Mouse (Mus musculus) cerebellum, adult 2 months (tissue): ENCODE data around the gene Med24. TPM values are rescaled to one million over a fixed set of nuclear protein-coding genes. Genes with fewer than 3 reads are reported as not detected.
"Not testable (repeated sequence)": the region's sequence is repeated elsewhere in the genome, so short reads cannot be mapped to it uniquely, and the experiment has no call there.

Experiments
- DNase-seq, 2 experiments: peaks; one replicate each; pipeline ENCODE4 v3.0.0; 2021
- H3K27ac ChIP-seq: fragments of 200-500 bp; 2 replicates; pipeline ENCODE4 v1.5.1; 2012; ENCODE audit warnings: low read length, control low read depth, inconsistent platforms; ENCODE audit not compliant: insufficient read depth
- H3K27me3 ChIP-seq: fragments of 200-500 bp; 2 replicates; pipeline ENCODE4 v1.6.1; 2012; ENCODE audit warnings: inconsistent platforms, mild to moderate bottlenecking, low read length, moderate library complexity; ENCODE audit not compliant: control insufficient read depth, insufficient read depth
- H3K4me1 ChIP-seq: fragments of 200-500 bp; 2 replicates; pipeline ENCODE4 v1.6.1; 2011; ENCODE audit warnings: low read length; ENCODE audit not compliant: control insufficient read depth, insufficient read depth
- H3K4me3 ChIP-seq: fragments of 200-500 bp; replicated peaks from 2 replicates; pipeline ENCODE3; 2011; ENCODE audit warnings: mild to moderate bottlenecking, low read depth, low read length, control low read depth; ENCODE audit not compliant: insufficient read depth
- CTCF ChIP-seq: fragments of 200-500 bp; IDR thresholded peaks from 2 replicates; pipeline ENCODE4 v1.5.1; 2011; ENCODE audit warnings: low read depth, mild to moderate bottlenecking, control low read depth, low read length, moderate library complexity, borderline replicate concordance; ENCODE audit not compliant: insufficient read depth
- POLR2A ChIP-seq: fragments of 200-500 bp; IDR thresholded peaks from 2 replicates; pipeline ENCODE4 v1.6.1; 2011; ENCODE audit warnings: low read length, control low read depth, borderline replicate concordance; ENCODE audit not compliant: insufficient read depth
- WGBS: fragments of 180-500 bp; shearing (Covaris S2); methylation state at CpG from one replicate; pipeline ENCODE4 v1.1.7; 2018; 5-methylcytosine and 5-hydroxymethylcytosine counted together
- polyA plus RNA-seq: library from polyadenylated mRNA; depleted of rRNA; stranded (reverse); fragments of >200 nt; gene quantifications from 2 replicates; pipeline ENCODE4 v1.2.3, GENCODE M21; 2012

Med24 gene
- polyA plus RNA-seq, 1 experiment, result 105 TPM

DNA sequence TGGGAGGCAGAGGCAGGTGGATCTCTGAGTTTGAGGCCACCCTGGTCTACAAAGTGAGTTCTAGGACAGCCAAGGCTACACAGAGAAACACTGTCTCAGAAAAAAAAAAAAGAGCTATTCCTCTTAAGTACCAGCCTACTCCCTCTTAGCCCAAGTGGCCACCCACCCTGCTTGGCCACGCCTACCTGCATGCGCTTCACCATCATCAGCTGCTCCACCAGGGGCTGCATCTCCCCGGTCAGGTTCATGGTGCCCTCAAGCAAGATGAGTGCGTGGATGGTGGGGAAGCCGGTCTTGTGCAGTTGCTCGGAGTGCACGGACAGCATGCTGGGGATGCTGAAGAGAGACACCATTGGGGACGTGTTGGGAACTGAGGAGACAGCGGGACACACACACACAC lies 13.3 kb downstream of the Med24 start:
- TF ChIP-seq CTCF (no peak), POLR2A (no peak)
- Histone ChIP-seq H3K4me1 (peaks cover 9% of the 10 kb centered on the region), H3K27ac (no peak overlapping the region), H3K4me3 (no peak overlapping the region), H3K27me3 (no peaks in the 10 kb centered on the region)
- no peak for DNase-seq
- 92% methylated on average over 9 of the region's 9 CpGs for WGBS

DNA sequence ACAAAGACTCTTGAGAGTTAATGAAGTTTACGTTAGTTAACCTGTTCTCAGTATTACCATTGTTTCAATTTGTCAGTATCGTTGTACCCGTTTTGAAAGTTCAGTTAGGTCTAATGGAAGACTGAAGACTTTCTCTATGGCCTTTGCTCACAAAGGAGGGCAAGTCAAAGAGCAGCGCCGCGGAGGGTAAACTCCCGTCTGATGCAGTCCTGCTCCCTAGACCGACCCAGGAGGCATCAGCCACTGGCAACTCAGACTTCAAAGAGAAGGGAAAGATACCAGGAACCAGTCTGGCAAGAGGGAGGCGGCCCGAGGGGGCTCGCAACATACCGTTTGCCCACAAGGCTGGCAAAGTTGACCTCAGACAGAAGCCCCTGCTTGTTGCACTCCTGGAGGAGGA lies 15.5 kb downstream of the Med24 start:
- Histone ChIP-seq H3K4me3 (no peak overlapping the region), H3K27ac (no peak overlapping the region), H3K4me1 (peaks cover 9% of the 10 kb centered on the region), H3K27me3 (no peaks in the 10 kb centered on the region)
- DNase-seq, result no peak
- no peak for TF ChIP-seq CTCF
- TF ChIP-seq POLR2A, result no peak
- 86% methylated on average over 12 of the region's 12 CpGs for WGBS

DNA sequence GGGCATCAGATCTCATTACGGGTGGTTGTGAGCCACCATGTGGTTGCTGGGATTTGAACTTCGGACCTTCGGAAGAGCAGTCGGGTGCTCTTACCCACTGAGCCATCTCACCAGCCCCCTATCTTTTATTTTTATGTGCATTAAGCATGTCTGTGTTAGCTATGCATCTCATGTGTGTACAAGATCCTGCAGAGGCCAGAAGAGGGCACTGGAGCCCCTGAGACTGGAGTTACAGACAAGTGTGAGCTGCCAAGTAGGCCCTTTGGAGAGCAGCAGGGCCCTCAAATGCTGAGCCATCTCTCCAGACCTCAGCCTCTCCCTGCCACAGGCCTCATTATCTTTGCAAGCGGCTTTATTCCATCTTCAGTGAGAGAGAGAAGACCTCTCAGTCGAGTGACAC lies 17.2 kb downstream of the Med24 start:
- H3K27me3 ChIP-seq, H3K4me1 ChIP-seq, H3K4me3 ChIP-seq: not testable (repeated sequence)
- DNase-seq, result peak in 1 of 2 experiments; percentile 48
- TF ChIP-seq CTCF, result peak; percentile 62
- peak overlapping the region; percentile 24; the same call in 1 of the 2 replicates for H3K27ac ChIP-seq
- WGBS, result 37% methylated on average over 6 of the region's 6 CpGs

GRCm38 (mm10) chr11:98711046-98711434 lies 18.2 kb downstream of the Med24 start:
- Histone ChIP-seq H3K4me1 (no peaks in the 10 kb centered on the region), H3K4me3 (no peak overlapping the region), H3K27me3 (no peaks in the 10 kb centered on the region), H3K27ac (no peak overlapping the region)
- no peak for DNase-seq
- TF ChIP-seq POLR2A, result no peak
- no peak for TF ChIP-seq CTCF
- WGBS, result 85% methylated on average over 4 of the region's 4 CpGs

DNA sequence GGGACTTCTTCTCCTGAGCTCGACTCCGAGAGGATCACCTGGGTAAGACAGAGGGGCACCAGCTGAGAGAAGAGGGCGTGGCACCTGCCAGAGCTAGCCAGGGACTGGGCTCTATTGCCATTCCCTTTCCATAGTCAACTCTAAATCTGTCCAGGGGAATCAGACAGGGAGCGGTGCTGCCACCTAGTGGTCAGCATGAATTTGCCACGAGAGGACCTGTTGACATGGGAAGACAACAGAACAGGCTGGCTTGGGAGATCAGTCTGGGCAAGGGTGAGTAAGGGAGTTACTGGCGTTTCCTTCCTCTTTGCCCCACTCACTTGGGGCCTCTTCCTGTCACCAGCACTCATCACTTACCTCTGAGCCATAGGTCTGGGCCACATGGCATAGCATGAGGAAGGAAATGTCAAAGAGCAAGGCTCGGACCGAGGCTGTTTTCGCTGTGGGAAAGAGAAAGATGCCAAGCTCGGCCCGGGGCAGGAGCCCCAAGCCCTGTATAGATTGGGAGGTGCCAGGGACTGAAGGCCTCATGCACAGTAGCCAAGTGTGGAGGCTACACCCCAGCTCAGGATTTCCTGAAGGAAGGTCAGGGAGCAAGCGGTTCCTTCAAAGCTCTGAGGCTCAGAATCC lies 18.7 kb downstream of the Med24 start:
- WGBS, result 54% methylated on average over 12 of the region's 12 CpGs
- DNase-seq, result peak; percentile 69 to 84
- H3K4me1 ChIP-seq, result no peaks in the 10 kb centered on the region
- no peaks in the 10 kb centered on the region for H3K27me3 ChIP-seq
- H3K4me3 ChIP-seq, result no peak overlapping the region
- H3K27ac ChIP-seq, result no peak overlapping the region
- TF ChIP-seq POLR2A, result no peak
- TF ChIP-seq CTCF, result peak; percentile 94

DNA sequence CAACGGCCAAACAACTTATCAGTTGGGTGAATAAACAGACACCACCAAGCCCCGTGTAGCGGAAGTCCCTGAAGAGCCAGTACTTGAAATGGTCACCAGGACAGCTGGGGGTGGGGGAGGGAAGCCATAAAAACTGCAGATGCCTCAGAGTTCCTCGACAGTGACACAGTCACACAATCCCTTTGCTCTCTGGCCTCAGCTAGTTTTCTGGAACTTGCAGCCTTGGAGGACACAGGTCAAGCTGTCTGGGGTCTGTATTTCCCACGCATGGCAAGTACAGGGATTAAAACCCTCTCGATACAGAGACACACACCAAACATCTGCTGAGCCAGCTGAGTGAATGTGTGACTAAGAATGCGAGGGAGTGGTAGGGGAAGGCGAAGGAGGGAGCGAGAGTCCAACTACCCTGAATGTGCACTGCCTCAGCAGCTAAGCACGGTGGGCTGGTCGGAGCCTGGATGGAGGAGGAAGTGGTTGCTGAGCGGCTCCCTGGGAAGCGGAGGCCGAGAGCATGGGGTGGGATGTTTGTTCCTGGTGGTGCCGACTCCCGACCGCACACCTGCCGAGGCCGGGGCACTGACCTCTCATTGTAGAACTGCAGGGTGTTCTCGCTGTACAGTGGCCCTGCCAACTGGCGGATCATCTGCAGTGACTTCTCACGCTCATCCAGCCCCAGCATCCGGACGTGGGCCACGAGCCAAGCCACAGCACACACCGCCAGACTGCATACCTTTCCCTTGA lies 20.1 kb downstream of the Med24 start:
- no peak overlapping the region for H3K27ac ChIP-seq
- TF ChIP-seq CTCF (no peak), POLR2A (no peak)
- no peak overlapping the region for H3K4me3 ChIP-seq
- DNase-seq, result no peak
- 62% methylated on average over 26 of the region's 26 CpGs for WGBS
- H3K27me3 ChIP-seq, result no peaks in the 10 kb centered on the region
- H3K4me1 ChIP-seq, result no peaks in the 10 kb centered on the region

DNA sequence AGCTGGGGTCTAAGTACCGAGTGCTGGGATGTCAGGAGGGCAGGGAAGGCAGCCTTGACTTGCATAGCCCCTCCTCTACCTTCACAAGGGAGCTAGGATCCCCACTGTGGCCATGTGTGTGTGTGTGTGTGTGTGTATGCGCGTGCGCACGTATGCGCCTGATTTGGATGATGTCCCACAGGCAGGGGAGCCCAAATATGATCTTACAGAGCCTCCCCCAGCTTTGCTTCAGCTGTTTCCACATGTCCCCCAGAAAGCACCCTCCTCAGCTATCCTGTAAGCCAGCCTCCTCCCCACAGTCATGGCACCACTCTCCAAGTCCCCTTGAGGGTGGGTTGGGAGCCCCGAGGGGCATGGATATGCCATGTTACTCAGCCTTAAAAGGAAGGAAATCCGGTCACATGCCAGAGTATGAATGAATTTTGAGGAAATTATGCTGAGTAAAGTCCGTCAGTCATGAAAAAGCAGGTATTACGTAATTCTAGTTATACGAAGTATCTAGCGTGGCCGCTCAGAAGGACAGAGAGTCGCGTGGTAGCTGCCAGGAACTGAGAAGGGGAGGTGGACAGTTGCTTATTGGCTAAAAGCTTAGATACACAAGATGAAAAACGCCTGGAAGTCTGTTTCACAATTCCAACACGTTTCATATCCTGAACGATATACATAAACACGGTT lies 20.8 kb downstream of the Med24 start:
- Histone ChIP-seq H3K27ac (no peak overlapping the region), H3K4me3 (no peak overlapping the region), H3K27me3 (no peaks in the 10 kb centered on the region), H3K4me1 (no peaks in the 10 kb centered on the region)
- DNase-seq, result no peak
- WGBS, result 83% methylated on average over 19 of the region's 19 CpGs
- TF ChIP-seq POLR2A, result no peak
- TF ChIP-seq CTCF, result no peak
